Mouse (Mus musculus) heart, adult 2 months (tissue): Measurements from ENCODE around the gene Sf1. TPM values are rescaled to one million over a fixed set of nuclear protein-coding genes. Genes with fewer than 3 reads are reported as not detected.
A peak's percentile ranks its signal among the peaks of the same experiment; 100 is the strongest.

Source experiments
- DNase-seq, 2 experiments: peaks; one replicate each; pipeline ENCODE4 v3.0.0; 2021
- H3K27ac ChIP-seq: fragments of 200-600 bp; 2 replicates; pipeline ENCODE4 v1.8.1; 2022
- H3K27me3 ChIP-seq: fragments of 200-500 bp; 2 replicates; pipeline ENCODE4 v1.6.1; 2012; ENCODE audit warnings: mild to moderate bottlenecking, low read length, inconsistent platforms, mixed read lengths; ENCODE audit not compliant: control insufficient read depth, insufficient read depth
- H3K36me3 ChIP-seq: fragments of 200-500 bp; 2 replicates; pipeline ENCODE4 v1.6.1; 2012; ENCODE audit warnings: low read length, inconsistent platforms; ENCODE audit not compliant: control insufficient read depth, insufficient read depth
- H3K4me1 ChIP-seq: fragments of 200-500 bp; 2 replicates; pipeline ENCODE4 v1.6.1; 2011; ENCODE audit warnings: low read length; ENCODE audit not compliant: control insufficient read depth, insufficient read depth
- H3K4me3 ChIP-seq: fragments of 200-600 bp; 2 replicates; pipeline ENCODE4 v1.8.1; 2022
- H3K79me2 ChIP-seq: fragments of 200-500 bp; replicated peaks from 2 replicates; pipeline ENCODE4 v1.6.1; 2012; ENCODE audit warnings: mild to moderate bottlenecking, inconsistent platforms, low read length, moderate library complexity, mixed read lengths; ENCODE audit not compliant: control insufficient read depth, insufficient read depth
- H3K9ac ChIP-seq: fragments of 200-500 bp; 2 replicates; pipeline ENCODE4 v1.6.1; 2012; ENCODE audit warnings: low read depth, mild to moderate bottlenecking, control low read depth, inconsistent platforms, low read length, mixed read lengths
- CTCF ChIP-seq: fragments of 200-600 bp; IDR thresholded peaks from 2 replicates; pipeline ENCODE4 v1.8.1; 2022; ENCODE audit warnings: antibody characterized with exemption, mild to moderate bottlenecking, moderate library complexity
- EP300 ChIP-seq: fragments of 200-500 bp; IDR thresholded peaks from 2 replicates; pipeline ENCODE4 v1.6.1; 2011; ENCODE audit warnings: low read depth, low read length, control low read depth; ENCODE audit not compliant: insufficient read depth
- POLR2A ChIP-seq: fragments of 200-500 bp; IDR thresholded peaks from 2 replicates; pipeline ENCODE4 v1.6.1; 2011; ENCODE audit warnings: mild to moderate bottlenecking, low read depth, low read length, control low read depth; ENCODE audit not compliant: insufficient read depth
- WGBS: fragments of 180-500 bp; shearing (Covaris S2); methylation state at CpG from one replicate; pipeline ENCODE4 v1.1.7; 2018; 5-methylcytosine and 5-hydroxymethylcytosine counted together
- intact Hi-C: fragments of 180-260 bp; cut with DNase I; formaldehyde crosslinking; loops from one replicate; pipeline ENCODE4 v1.15.1; 2025
- polyA plus RNA-seq: library from polyadenylated mRNA; depleted of rRNA; stranded (reverse); fragments of >200 nt; gene quantifications from 2 replicates; pipeline ENCODE4 v1.2.3, GENCODE M21; 2012
- total RNA-seq, 2 experiments: library from RNA; stranded (reverse); gene quantifications; 2 replicates each; pipeline ENCODE4 v1.2.3; 2021

Gene Sf1
- total and polyA plus RNA-seq, 3 experiments, result 58.5 to 103 (median 93.0) TPM

DNA sequence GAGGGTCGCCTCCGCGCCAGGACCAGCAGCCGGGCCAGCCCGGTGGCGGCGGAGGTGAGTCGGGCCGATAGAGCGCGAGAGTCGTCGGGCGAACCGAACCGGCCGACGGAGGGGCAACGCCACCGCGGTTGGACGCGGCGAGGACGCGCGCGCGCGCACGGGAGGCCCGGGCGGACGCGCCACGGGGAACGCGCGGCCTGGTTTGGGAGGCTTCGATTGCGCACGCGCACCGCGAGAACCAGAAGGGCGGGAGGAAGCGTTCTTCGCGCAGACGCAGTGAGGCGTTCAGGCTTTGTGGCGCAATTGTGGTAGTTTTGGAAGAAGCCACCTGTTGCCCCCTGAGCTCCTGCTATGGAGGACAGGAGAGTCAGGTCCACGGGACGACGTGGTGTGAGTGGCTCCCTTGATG, 831 bp downstream of the Sf1 start:
- H3K4me1 ChIP-seq, result peaks cover 4% of the 10 kb centered on the region; the same call in 1 of the 2 replicates
- TF ChIP-seq POLR2A, result peak; percentile 42; the same call in 1 of the 2 replicates
- TF ChIP-seq EP300, result peak; percentile 29; the same call in 1 of the 2 replicates
- no peak for TF ChIP-seq CTCF
- WGBS, result under 1% methylated on average over 55 of the region's 55 CpGs
- H3K27ac ChIP-seq, result peak overlapping the region; percentile 98
- peak overlapping the region; percentile 98 for H3K9ac ChIP-seq
- DNase-seq, result peak; percentile 94
- H3K27me3 ChIP-seq, result no peaks in the 10 kb centered on the region
- peak overlapping the region; percentile 89 for H3K4me3 ChIP-seq
- intact Hi-C loops, result no loop called here
- peaks cover 45% of the 10 kb centered on the region for H3K36me3 ChIP-seq
- peaks cover 5% of the 10 kb centered on the region; the same call in 1 of the 2 replicates for H3K79me2 ChIP-seq

DNA sequence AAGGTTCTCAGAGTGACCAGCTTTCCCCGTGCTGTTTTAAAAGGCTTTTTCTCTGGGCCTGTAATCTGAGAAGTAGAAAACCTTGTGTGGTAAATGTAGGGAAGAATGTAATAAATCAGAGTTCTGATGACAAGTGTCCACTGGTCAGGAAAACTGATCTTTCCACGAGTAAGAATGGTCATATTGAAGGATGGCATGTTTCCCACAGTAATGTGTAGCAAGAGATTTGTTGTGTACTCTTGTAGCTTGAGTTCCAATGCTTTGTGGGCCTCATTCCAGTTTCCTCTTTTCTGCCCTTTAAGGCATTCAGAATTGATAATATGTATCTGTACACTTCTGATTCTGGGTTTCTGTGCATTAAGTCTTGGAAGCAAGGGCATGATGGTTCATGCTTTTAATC, 1.4 kb downstream of the Sf1 start:
- 0% methylated on average over 2 of the region's 2 CpGs for WGBS

DNA sequence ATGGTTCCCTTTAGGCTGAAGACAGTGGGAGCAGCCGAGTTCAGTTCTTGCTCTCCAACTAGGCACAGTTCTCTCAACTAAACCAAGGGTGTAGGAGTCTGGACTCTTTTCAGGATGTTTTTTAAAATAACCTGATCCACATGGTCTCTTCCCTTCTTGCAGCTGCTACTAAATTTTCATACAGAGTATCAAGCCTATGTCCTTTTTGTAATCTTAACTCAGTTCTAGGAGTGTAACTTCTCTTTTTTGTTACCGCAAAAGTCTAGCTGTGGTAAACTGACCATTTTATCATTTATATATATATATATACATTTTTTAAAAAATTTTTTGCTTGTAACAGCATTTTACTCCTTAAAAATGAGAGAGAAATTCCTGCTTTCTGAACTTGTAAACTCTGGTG, 6.7 kb downstream of the Sf1 start:
- Histone ChIP-seq H3K36me3 (peaks cover 59% of the 10 kb centered on the region), H3K27ac (no peak overlapping the region), H3K4me1 (peaks cover 7% of the 10 kb centered on the region; the same call in 1 of the 2 replicates), H3K27me3 (no peaks in the 10 kb centered on the region), H3K79me2 (peaks cover 10% of the 10 kb centered on the region), H3K4me3 (no peak overlapping the region), H3K9ac (no peak overlapping the region)
- no peak for DNase-seq
- TF ChIP-seq CTCF (no peak), EP300 (no peak), POLR2A (no peak)
- intact Hi-C loops, result no loop called here
- WGBS, result 74% methylated on average over 2 of the region's 2 CpGs

More for the DNA sequence above, 1.4 kb downstream of the Sf1 start:
- intact Hi-C loops, result no loop called here
- Histone ChIP-seq H3K9ac (no peak overlapping the region; the same call in 1 of the 2 replicates), H3K4me3 (peak overlapping the region; percentile 89), H3K27me3 (no peaks in the 10 kb centered on the region), H3K79me2 (peaks cover 5% of the 10 kb centered on the region; the same call in 1 of the 2 replicates), H3K4me1 (peaks cover 4% of the 10 kb centered on the region; the same call in 1 of the 2 replicates), H3K36me3 (peaks cover 49% of the 10 kb centered on the region), H3K27ac (peak overlapping the region; percentile 98)
- TF ChIP-seq CTCF (no peak), POLR2A (no peak), EP300 (no peak)
- no peak for DNase-seq

DNA sequence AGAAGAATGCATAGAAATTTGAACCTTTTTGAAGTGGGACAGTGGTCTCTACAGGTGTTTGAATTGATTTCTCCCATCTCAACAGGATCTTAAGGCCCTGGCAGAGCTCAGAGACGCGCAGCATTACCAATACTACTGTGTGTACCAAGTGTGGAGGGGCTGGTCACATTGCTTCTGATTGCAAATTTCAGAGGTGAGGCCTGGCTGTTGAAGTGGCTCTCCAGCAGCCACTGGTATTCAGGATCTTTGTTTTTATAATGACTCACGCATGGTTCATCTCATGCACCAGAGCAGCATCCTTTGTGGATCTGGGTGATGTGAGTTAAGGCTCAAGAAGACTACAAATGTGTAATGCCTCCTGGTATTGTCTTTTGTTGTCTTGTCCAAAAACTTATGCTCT, 8.9 kb downstream of the Sf1 start:
- intact Hi-C loops, result loop anchor here (2.0 kb wide), 3 partner anchors 16 to 78 kb away; partner anchors contain the start of gene Rasgrp2
- peaks cover 3% of the 10 kb centered on the region; the same call in 1 of the 2 replicates for H3K4me1 ChIP-seq
- WGBS, result 86% methylated on average over 3 of the region's 3 CpGs
- H3K9ac ChIP-seq, result no peak overlapping the region
- no peak for DNase-seq
- H3K4me3 ChIP-seq, result no peak overlapping the region
- peaks cover 45% of the 10 kb centered on the region for H3K36me3 ChIP-seq
- TF ChIP-seq POLR2A (no peak), EP300 (no peak), CTCF (no peak)
- peaks cover 5% of the 10 kb centered on the region; the same call in 1 of the 2 replicates for H3K79me2 ChIP-seq
- no peak overlapping the region for H3K27ac ChIP-seq
- no peaks in the 10 kb centered on the region for H3K27me3 ChIP-seq

DNA sequence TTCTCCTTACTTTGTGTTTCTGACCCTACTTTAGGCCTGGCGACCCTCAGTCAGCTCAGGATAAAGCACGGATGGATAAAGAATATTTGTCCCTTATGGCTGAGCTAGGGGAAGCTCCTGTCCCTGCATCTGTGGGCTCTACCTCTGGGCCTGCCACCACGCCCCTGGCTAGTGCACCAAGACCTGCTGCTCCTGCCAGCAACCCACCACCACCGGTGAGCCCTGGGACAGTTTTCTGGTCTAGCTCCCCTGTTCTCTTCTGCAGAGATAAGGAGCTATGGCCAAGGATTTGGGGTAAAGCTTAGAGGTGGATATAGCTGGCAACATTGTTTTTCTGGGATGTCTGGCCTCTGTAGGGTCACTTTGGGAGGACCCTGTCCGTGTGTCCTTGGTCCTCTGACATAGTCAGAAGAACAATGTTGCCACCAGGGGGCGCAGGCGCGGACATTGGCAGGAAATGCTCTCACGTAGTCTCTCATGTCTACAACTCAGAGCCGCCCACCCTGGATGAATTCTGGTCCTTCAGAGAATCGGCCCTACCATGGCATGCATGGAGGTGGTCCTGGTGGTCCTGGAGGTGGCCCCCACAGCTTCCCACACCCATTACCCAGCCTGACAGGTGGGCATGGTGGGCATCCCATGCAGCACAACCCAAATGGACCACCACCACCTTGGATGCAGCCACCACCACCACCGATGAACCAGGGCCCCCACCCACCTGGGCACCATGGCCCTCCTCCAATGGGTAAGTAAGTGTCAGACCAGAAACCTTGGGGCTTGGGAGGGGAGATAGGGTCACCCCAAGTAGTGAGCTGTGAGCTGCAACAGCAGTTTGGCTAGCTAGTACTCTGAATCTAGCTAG, 10.3 kb downstream of the Sf1 start:
- H3K27me3 ChIP-seq, result no peaks in the 10 kb centered on the region
- peaks cover 4% of the 10 kb centered on the region; the same call in 1 of the 2 replicates for H3K79me2 ChIP-seq
- peaks cover 36% of the 10 kb centered on the region for H3K36me3 ChIP-seq
- intact Hi-C loops, result loop anchor here (2.0 kb wide), 3 partner anchors 15 to 77 kb away; partner anchors contain the start of gene Rasgrp2
- peak; percentile 72 for TF ChIP-seq EP300
- no peak for TF ChIP-seq POLR2A
- peak; percentile 95 for TF ChIP-seq CTCF
- DNase-seq, result peak; percentile 80 to 88
- H3K27ac ChIP-seq, result no peak overlapping the region; the same call in 1 of the 2 replicates
- H3K4me3 ChIP-seq, result no peak overlapping the region
- no peak overlapping the region for H3K9ac ChIP-seq
- WGBS, result 40% methylated on average over 12 of the region's 12 CpGs
- H3K4me1 ChIP-seq, result peaks cover 5% of the 10 kb centered on the region; the same call in 1 of the 2 replicates
